Mouse (Mus musculus) testis, adult 2 months (tissue): ENCODE measurements around the gene C77080.

Source experiments
- CTCF ChIP-seq: fragments of 200-500 bp; IDR thresholded peaks from 2 replicates; pipeline ENCODE4 v1.5.1; 2012; ENCODE audit warnings: low read depth, mild to moderate bottlenecking, inconsistent platforms, low read length, moderate library complexity; ENCODE audit not compliant: control insufficient read depth, insufficient read depth, insufficient replicate concordance
- POLR2A ChIP-seq: fragments of 200-500 bp; IDR thresholded peaks from 2 replicates; pipeline ENCODE4 v1.6.1; 2012; ENCODE audit warnings: low read depth, mild to moderate bottlenecking, inconsistent platforms, low read length, moderate library complexity; ENCODE audit not compliant: control insufficient read depth

DNA sequence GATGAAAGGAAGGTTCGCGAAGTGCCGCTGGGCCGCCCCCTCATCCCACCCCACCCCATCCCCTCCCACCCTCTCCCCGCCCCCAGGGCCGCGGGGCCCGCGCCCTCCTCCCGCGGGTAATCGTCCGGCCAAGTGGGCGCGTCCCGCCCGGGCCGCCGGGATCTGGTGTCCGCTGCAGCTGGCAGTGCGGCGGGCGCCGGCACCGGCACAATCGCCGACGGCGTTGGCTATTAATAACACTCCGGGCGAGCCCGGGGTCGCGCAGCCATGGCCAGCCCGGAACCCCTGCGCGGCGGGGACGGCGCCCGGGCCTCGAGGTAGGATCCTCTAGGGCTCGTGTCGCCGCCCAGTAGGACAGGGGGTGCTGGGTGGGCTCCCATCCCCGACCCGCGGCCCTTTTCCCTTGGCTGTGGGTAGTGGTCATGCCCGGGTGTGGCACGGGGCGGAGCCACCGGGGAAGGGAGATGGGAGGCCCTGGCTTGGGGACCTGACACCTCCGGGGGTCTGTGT, 26.3 kb upstream of the C77080 start, which contains the start of gene Sync:
- TF ChIP-seq CTCF: no peak
- no peak for TF ChIP-seq POLR2A
